11 mouse cellular contexts compared by ENCODE assay signal in genomic region chr9:80202374-80203060, GRCm38 (mm10). TPM values are rescaled to one million over a fixed set of nuclear protein-coding genes. Genes with fewer than 3 reads are reported as not detected.
DNase-seq lines count a peak whose midpoint lies in the region; ATAC-seq and TF ChIP-seq lines count a peak whose summit lies in the region.
"Had no signal": no experiment of that assay in that cellular context is flagged by ENCODE, and none has a peak within 500 bp of the region (broad histone marks: within the 10 kb centered on the region; RNA-seq: fewer than 3 reads in every experiment).

No protein-coding gene starts in this region.

- H3K4me2 ChIP-seq in intestine, embryonic 14.5 days (ENCODE audit: low read length), result no peak overlapping the region
- H3K4me2 ChIP-seq in intestine, postnatal 0 days (replicated peaks; ENCODE audit: low read depth), result no peak overlapping the region
- no peak overlapping the region for H3K4me2 ChIP-seq in forebrain, embryonic 16.5 days (ENCODE audit: low read length)
- H3K4me2 ChIP-seq: heart, embryonic 15.5 days; limb, embryonic 12.5 days had no signal

- H3K27ac ChIP-seq in intestine, embryonic 14.5 days (ENCODE audit: low read depth), result no peak overlapping the region
- H3K27ac ChIP-seq in intestine, postnatal 0 days (ENCODE audit: low read depth, low read length), result no peak overlapping the region
- no peak overlapping the region for H3K27ac ChIP-seq in forebrain, embryonic 16.5 days (ENCODE audit: low read length)
- H3K27ac ChIP-seq: embryonic facial prominence, embryonic 10.5 days; heart, embryonic 15.5 days; limb, embryonic 12.5 days had no signal

- TF ChIP-seq CTCF in intestine, postnatal 0 days (IDR thresholded peaks at IDR 0.05; ENCODE audit: low read depth), result no peak

- no peak overlapping the region for H3K9ac ChIP-seq in intestine, embryonic 14.5 days (ENCODE audit: low read length)
- H3K9ac ChIP-seq in intestine, postnatal 0 days (ENCODE audit: low read depth, low read length), result no peak overlapping the region
- H3K9ac ChIP-seq in forebrain, embryonic 16.5 days (replicated peaks; ENCODE audit: low read depth, low read length), result no peak overlapping the region
- H3K9ac ChIP-seq: heart, embryonic 15.5 days; limb, embryonic 12.5 days had no signal

- no peak for ATAC-seq in intestine, embryonic 14.5 days (replicated peaks; ENCODE audit: low FRiP score, low TSS enrichment, low read depth)
- ATAC-seq in intestine, postnatal 0 days, result no peak
- ATAC-seq in forebrain, embryonic 16.5 days, result peak; percentile 47

- peaks cover 5% of the 10 kb centered on the region; the same call in 1 of the 2 replicates for H3K4me1 ChIP-seq in intestine, embryonic 14.5 days (replicated peaks; ENCODE audit: control insufficient read depth, insufficient read depth, low read length)
- H3K4me1 ChIP-seq in intestine, postnatal 0 days (replicated peaks; ENCODE audit: control insufficient read depth, insufficient read depth, low read length), result no peaks in the 10 kb centered on the region
- peaks cover 4% of the 10 kb centered on the region; the same call in 1 of the 2 replicates for H3K4me1 ChIP-seq in forebrain, embryonic 16.5 days (replicated peaks; ENCODE audit: control insufficient read depth, insufficient read depth, low read length)

- no peaks in the 10 kb centered on the region for H3K36me3 ChIP-seq in intestine, embryonic 14.5 days (ENCODE audit: control insufficient read depth, insufficient read depth, low read length)
- no peaks in the 10 kb centered on the region; the same call in 1 of the 2 replicates for H3K36me3 ChIP-seq in intestine, postnatal 0 days (ENCODE audit: control insufficient read depth, insufficient read depth)
- no peaks in the 10 kb centered on the region for H3K36me3 ChIP-seq in forebrain, embryonic 16.5 days (ENCODE audit: control insufficient read depth, insufficient read depth)
- H3K36me3 ChIP-seq: embryonic facial prominence, embryonic 10.5 days; heart, embryonic 15.5 days; limb, embryonic 12.5 days had no signal

- no peaks in the 10 kb centered on the region for H3K27me3 ChIP-seq in intestine, embryonic 14.5 days (replicated peaks; ENCODE audit: control insufficient read depth, insufficient read depth, low read length)
- no peaks in the 10 kb centered on the region for H3K27me3 ChIP-seq in intestine, postnatal 0 days (replicated peaks; ENCODE audit: control insufficient read depth, insufficient read depth, low read length)
- no peaks in the 10 kb centered on the region for H3K27me3 ChIP-seq in forebrain, embryonic 16.5 days (replicated peaks; ENCODE audit: control insufficient read depth, insufficient read depth, low read length)
- H3K27me3 ChIP-seq: heart, embryonic 15.5 days; limb, embryonic 12.5 days had no signal

- WGBS in intestine, embryonic 14.5 days, result 89% methylated on average over 14 of the region's 14 CpGs
- WGBS in intestine, postnatal 0 days, result 86% methylated on average over 14 of the region's 14 CpGs
- 81% methylated on average over 14 of the region's 14 CpGs for WGBS in forebrain, embryonic 16.5 days

- peak; percentile 9 for DNase-seq in adrenal gland, postnatal 10 days
- DNase-seq in adrenal gland, adult 8-10 months, result no peak
- DNase-seq in intestine, embryonic 14.5 days (ENCODE audit: low spot score), result peak; percentile 35
- peak; percentile 41 to 73 for DNase-seq in lung, postnatal 4 days
- no peak for DNase-seq in yolk sac, embryonic 10.5 days (ENCODE audit: low spot score)
- no peak for DNase-seq in spleen, adult 18-20 months

- H3K9me3 ChIP-seq in intestine, embryonic 14.5 days (ENCODE audit: control insufficient read depth, low read length), result no peaks in the 10 kb centered on the region
- no peaks in the 10 kb centered on the region for H3K9me3 ChIP-seq in intestine, postnatal 0 days (ENCODE audit: control insufficient read depth)
- no peaks in the 10 kb centered on the region for H3K9me3 ChIP-seq in forebrain, embryonic 16.5 days (ENCODE audit: control insufficient read depth, low read length)
- H3K9me3 ChIP-seq: embryonic facial prominence, embryonic 10.5 days; heart, embryonic 15.5 days; limb, embryonic 12.5 days had no signal

- H3K4me3 ChIP-seq in intestine, embryonic 14.5 days (ENCODE audit: low read depth, low read length), result no peak overlapping the region
- H3K4me3 ChIP-seq in intestine, postnatal 0 days (ENCODE audit: low read depth, low read length), result no peak overlapping the region
- no peak overlapping the region for H3K4me3 ChIP-seq in forebrain, embryonic 16.5 days (replicated peaks; ENCODE audit: low read length)
- H3K4me3 ChIP-seq: embryonic facial prominence, embryonic 10.5 days; heart, embryonic 15.5 days; limb, embryonic 12.5 days had no signal

RNA-seq across cellular contexts. Expression of gene Myo6, which starts 37.7 kb away (rescaled TPM):
- total RNA-seq in adrenal gland, postnatal 10 days (2021), result 10 to 100 TPM; 25.1 to 32.3 TPM
- 10 to 100 TPM; 27.8 to 51.3 (median 42.8) TPM for total RNA-seq in adrenal gland, adult 8-10 months (2022)
- polyA plus RNA-seq in intestine, embryonic 14.5 days (2014; fragmentation: Nextera tagmentation; extraction: Ambion mirVana), result 63.8 and 71.0 TPM in 2 replicates
- polyA plus RNA-seq in intestine, postnatal 0 days (2015; fragmentation: Nextera tagmentation; extraction: Ambion mirVana), result 50.9 and 65.5 TPM in 2 replicates
- 14.0 and 16.7 TPM in 2 replicates for polyA plus RNA-seq in forebrain, embryonic 16.5 days (2015; fragmentation: Nextera tagmentation; extraction: Ambion mirVana)

Comparison
In these comparisons a context has a peak if more than half of its experiments do, and no peak if none do; other contexts are left out.
1. DNase-seq: peak in adrenal gland, postnatal 10 days (single experiment), intestine, embryonic 14.5 days (single experiment) and lung, postnatal 4 days (2 of 2); none in adrenal gland, adult 8-10 months (single experiment), yolk sac, embryonic 10.5 days (single experiment) and spleen, adult 18-20 months (0 of 2).